Mouse (Mus musculus): ENCODE measurements at regions not wholly inside any gene's neighbourhood (a gene's known extent, or its start where the extent isn't known, plus 50 kb on each side); places are given as distances from the start of the nearest gene placed in this dataset.

- TF ChIP-seq GATA1 (IDR thresholded peaks at IDR 0.05; ENCODE audit: borderline replicate concordance, low read length) (no peak), FLI1 (IDR thresholded peaks at IDR 0.05; ENCODE audit: low read length) (no peak)
These were observed 576.5 kb upstream of the Adgrl2 start for GRCm38 (mm10) chr3:149566853-149567252.

Measured in megakaryocyte, embryonic 14.5 days (primary cell).